Mouse (Mus musculus) megakaryocyte progenitor cell, adult 5-6 weeks (primary cell): Measurements from ENCODE around the gene Gm10436. TPM values are rescaled to one million over a fixed set of nuclear protein-coding genes. Genes with fewer than 3 reads are reported as not detected.
"Not testable (repeated sequence)": the region's sequence is repeated elsewhere in the genome, so short reads cannot be mapped to it uniquely, and the experiment has no call there.

Experiments
- ATAC-seq: replicated peaks from 2 replicates; pipeline ENCODE4 v1.8.0; 2016; ENCODE audit warnings: mild to moderate bottlenecking, moderate TSS enrichment, inconsistent platforms; ENCODE audit not compliant: poor library complexity
- total RNA-seq, 2 experiments: library from RNA; stranded (forward) in 1 of 2; stranded (reverse) in 1 of 2; fragments of 157-497, 149-512 nt in 1 of 2; fragments of 200-1000 nt in 1 of 2; gene quantifications; 2 replicates each; pipeline versions ENCODE4 v1.2.3 to v1.2.4; 2015 to 2017

The Gm10436 gene
- total RNA-seq (2015) (not detected in 2 replicates), total RNA-seq (2017) (not detected in 2 replicates)

- ATAC-seq, result not testable (repeated sequence)
Observed at GRCm38 (mm10) chr12:88182008-88182407, at the start of gene Gm10436. Gene Gm10436 (minus strand): TSS chr12:88182108.

GRCm38 (mm10) chr12:88219445-88219844 is 37.5 kb upstream of the Gm10436 start:
- no peak for ATAC-seq

GRCm38 (mm10) chr12:88218059-88218458 is 36.2 kb upstream of the Gm10436 start:
- ATAC-seq, result not testable (repeated sequence)

GRCm38 (mm10) chr12:88214641-88215040 is 32.7 kb upstream of the Gm10436 start:
- no peak for ATAC-seq

GRCm38 (mm10) chr12:88211458-88211857 is 29.6 kb upstream of the Gm10436 start:
- not testable (repeated sequence) for ATAC-seq

- no peak for ATAC-seq
Observed at GRCm38 (mm10) chr12:88202856-88203255, 20.9 kb upstream of the Gm10436 start.

Other genes starting within 250 kb of the Gm10436 start
- not detected in 2 replicates for gene Gm2042, start 228.0 kb downstream of the Gm10436 start, total RNA-seq (2015)
- gene Gm2042, start 228.0 kb downstream of the Gm10436 start, total RNA-seq (2017), result not detected in 2 replicates
- gene Gm2075, start 170.3 kb downstream of the Gm10436 start, total RNA-seq (2015), result not detected in 2 replicates
- gene Gm2075, start 170.3 kb downstream of the Gm10436 start, total RNA-seq (2017), result not detected in 2 replicates
- gene Gm6803, start 163.3 kb downstream of the Gm10436 start, total RNA-seq (2015), result not detected in 2 replicates
- not detected in 2 replicates for gene Gm6803, start 163.3 kb downstream of the Gm10436 start, total RNA-seq (2017)
- not detected in 2 replicates for gene Gm2056, start 155.1 kb downstream of the Gm10436 start, total RNA-seq (2015)
- gene Gm2056, start 155.1 kb downstream of the Gm10436 start, total RNA-seq (2017), result not detected in 2 replicates
- not detected in 2 replicates for gene Gm16368, start 98.4 kb downstream of the Gm10436 start, total RNA-seq (2015)
- gene Gm16368, start 98.4 kb downstream of the Gm10436 start, total RNA-seq (2017), result not detected in 2 replicates
- not detected in 2 replicates for gene Gm8332, start 68.0 kb upstream of the Gm10436 start, total RNA-seq (2015)
- gene Gm8332, start 68.0 kb upstream of the Gm10436 start, total RNA-seq (2017), result not detected in 2 replicates
- gene Gm5662, start 92.4 kb upstream of the Gm10436 start, total RNA-seq (2015), result not detected in 2 replicates
- not detected in 2 replicates for gene Gm5662, start 92.4 kb upstream of the Gm10436 start, total RNA-seq (2017)
- gene Gm5039, start 141.9 kb upstream of the Gm10436 start, total RNA-seq (2015), result not detected in 2 replicates
- not detected in 2 replicates for gene Gm5039, start 141.9 kb upstream of the Gm10436 start, total RNA-seq (2017)
- 10.2 and 11.8 TPM in 2 replicates for gene Adck1, start 178.4 kb upstream of the Gm10436 start, total RNA-seq (2015)
- 21.7 and 25.7 TPM in 2 replicates for gene Adck1, start 178.4 kb upstream of the Gm10436 start, total RNA-seq (2017)